Mouse (Mus musculus) brain, embryonic 14.5 days (tissue): ENCODE measurements around the gene Gstp3. TPM values are rescaled to one million over a fixed set of nuclear protein-coding genes. Genes with fewer than 3 reads are reported as not detected.

Experiments
- DNase-seq: peaks from one replicate; pipeline ENCODE4 v3.0.0-alpha.2; 2011; ENCODE audit warnings: low read depth
- CTCF ChIP-seq: fragments of 200-500 bp; IDR thresholded peaks from 2 replicates; pipeline ENCODE4 v1.5.1; 2012; ENCODE audit warnings: inconsistent platforms, mild to moderate bottlenecking, moderate library complexity, borderline replicate concordance; ENCODE audit not compliant: insufficient read depth, insufficient read length; ENCODE audit errors: extremely low read depth
- POLR2A ChIP-seq: fragments of 200-500 bp; IDR thresholded peaks from 2 replicates; pipeline ENCODE4 v1.6.1; 2012; ENCODE audit warnings: mild to moderate bottlenecking, inconsistent platforms, borderline replicate concordance; ENCODE audit not compliant: poor library complexity, insufficient read depth, insufficient read length, severe bottlenecking; ENCODE audit errors: extremely low read depth
- polyA plus RNA-seq: library from polyadenylated mRNA; depleted of rRNA; stranded (reverse); fragments of >200 nt; gene quantifications from 2 replicates; pipeline ENCODE4 v1.2.3, GENCODE M21; 2012

Gene Gstp3
- polyA plus RNA-seq, 1 experiment: not detected

DNA sequence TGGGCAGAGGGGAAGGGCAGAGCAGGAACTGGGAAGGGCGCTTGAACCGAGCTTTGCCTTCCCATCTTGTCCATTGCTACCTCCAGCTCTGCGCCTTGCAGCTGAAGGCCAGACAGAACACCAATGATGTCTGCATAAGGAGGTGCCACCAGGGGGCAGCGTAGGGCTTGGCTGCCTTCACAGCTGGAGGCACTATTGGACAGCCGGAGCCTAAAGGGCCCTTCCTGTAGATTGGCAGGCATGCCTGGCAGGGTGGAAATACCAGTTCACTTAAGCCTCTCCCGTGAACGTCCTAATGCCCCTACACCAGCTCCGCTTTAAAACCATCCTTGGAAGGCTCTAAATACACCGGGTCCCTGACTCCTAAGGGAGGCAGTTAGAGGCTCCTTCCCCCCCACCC lies 39.7 kb upstream of the Gstp3 start:
- peak; percentile 90 for DNase-seq
- no peak for TF ChIP-seq POLR2A
- peak; percentile 92 for TF ChIP-seq CTCF

DNA sequence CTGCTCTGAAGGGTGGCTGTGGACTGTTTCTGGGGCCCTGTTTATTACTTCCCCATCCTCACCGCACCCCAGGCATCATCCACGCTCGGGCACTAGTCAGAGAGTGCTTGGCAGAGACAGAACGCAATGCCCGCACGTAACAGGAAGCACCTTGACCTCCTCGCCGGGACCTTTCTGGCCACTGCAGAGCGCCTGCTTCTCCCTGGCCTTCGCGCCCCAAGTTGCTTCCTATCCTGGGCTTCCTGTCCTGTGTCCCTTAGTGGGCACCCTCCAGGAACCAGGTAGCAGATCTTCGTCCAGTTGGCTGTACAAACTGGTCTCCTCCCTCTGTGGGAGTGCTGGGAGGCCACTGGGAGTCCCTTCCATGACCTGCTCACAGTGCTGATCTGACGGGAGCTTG lies 39.1 kb upstream of the Gstp3 start:
- TF ChIP-seq POLR2A (no peak), CTCF (no peak)
- no peak for DNase-seq

DNA sequence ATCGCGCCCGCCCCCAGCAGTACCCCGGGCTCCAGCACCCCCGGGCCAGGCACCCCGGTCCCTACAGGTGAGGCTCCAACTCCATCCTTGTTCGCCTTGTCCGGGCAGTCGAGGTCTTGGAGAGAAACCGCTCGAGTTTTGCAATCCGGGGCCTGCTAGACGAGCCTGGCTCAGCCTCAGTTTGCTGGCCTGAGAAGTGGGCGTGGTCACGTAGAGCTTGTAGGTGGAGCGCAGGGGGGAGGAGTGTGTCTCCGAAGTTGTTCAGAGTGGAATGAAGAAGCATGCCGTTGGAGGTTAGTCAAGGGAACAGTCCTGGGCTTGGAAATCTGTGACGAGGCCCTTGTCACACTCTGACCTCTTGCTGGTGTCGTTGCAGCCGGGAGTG lies 38.1 kb upstream of the Gstp3 start:
- TF ChIP-seq POLR2A (no peak), CTCF (no peak)
- no peak for DNase-seq

DNA sequence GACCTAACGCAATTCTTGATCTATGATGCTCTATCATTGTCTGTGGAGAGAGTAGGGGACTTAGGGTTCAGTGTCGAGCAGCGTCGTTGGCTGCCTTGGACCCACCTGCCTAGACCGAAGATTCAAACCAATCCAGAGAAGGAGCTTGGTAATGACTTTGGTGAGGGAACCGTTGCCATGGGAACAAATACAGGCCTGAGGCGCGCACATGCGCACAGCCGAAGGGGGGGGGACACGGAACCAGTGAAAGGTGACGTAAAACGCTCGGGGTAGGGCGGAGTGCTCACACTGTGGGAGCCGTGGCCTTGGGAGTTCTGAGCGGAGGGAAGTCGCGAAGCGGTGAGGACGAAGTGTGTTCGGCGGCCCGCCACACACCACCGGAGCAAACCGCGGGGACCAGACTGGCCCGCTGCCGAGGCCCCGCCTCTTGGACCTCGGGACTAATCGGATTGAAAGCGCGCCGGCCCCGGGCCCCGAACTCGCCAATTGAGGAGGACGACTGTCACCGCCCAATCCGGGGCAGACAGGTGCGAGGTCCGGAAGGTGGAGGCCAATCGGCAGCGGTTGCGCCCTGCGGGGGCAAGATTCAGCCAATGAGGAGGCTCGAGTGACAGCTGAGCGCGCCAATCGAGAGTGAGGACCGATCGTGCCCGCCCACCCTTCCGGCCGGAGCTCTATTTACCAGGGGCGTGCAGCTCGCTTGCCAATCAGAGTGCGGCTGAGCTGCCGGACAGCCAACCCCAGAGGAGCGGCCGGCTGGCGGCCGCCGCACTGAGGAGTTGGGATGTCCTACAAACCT lies 37.5 kb upstream of the Gstp3 start, which contains the start of gene Cdk2ap2:
Gene Cdk2ap2 (plus strand): TSS at position 541 of the 799 bp plus-strand sequence.
- DNase-seq: peak; percentile 99
- TF ChIP-seq POLR2A: peak; percentile 53; the same call in 1 of the 2 replicates
- TF ChIP-seq CTCF: no peak

DNA sequence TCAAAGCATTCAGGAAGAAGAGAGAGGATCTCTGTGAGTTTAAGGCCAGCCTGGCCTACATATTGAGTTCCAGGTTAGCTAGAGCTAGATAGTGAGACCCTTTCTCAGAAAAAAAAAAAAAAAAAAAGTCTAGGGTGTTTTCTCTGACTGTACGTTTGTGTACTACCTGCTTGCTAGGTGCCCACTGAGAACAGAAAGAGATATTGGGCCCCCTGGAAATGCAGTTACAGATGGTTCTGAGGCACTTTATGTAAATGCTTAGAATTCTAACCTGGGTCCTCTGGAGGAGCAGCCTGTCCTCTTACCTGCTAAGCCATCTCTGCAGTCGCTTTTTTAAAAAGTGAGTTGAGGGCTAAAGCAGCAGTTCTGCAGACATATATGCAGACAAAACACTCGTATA lies 36.4 kb upstream of the Gstp3 start:
- no peak for DNase-seq
- TF ChIP-seq POLR2A (no peak), CTCF (no peak)

DNA sequence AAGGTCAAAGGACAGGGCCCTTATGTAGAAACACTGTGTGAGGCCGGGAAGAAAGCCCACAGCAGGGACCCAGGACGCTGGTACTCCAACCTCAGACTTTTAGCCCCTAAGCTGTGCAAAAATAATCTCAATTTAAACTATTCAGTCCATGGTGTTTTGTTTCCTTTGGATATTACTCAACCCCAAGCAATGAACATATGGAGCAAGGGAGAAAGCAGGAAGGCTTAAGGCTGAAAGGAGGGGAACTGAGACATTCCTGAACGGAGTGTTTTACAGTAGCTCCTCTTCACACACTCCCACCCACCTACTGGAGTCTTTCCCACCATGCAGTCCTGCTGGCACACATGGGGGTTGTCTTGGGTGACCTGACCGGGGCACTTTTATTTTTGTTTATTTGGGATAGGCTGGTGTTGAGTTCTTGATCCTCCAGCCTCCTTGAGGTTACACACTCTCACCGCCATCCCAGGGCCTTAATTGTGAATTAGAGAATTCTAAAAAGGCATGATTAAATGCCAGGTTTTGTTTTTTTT lies 35.5 kb upstream of the Gstp3 start:
- DNase-seq: no peak
- TF ChIP-seq POLR2A: no peak

DNA sequence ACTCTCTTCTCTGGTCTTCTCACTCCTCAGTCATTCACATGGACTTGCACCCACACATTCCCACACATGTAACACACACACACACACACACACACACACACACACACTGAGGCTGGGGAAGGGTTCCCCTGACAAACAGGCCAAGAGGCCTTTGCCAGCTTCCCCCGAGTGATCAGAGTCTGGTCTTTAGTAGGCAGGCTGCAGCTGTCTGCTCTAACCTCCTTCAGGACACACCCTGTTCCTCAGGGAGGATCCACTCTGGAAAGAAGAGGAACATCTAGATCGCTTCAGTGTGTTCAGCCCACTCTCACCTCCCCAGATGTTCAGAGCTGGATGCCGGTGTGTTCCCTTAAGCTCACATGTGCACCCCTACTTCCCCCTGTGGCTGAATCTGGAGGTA lies 35.0 kb upstream of the Gstp3 start:
- TF ChIP-seq POLR2A: no peak
- TF ChIP-seq CTCF: no peak
- no peak for DNase-seq

DNA sequence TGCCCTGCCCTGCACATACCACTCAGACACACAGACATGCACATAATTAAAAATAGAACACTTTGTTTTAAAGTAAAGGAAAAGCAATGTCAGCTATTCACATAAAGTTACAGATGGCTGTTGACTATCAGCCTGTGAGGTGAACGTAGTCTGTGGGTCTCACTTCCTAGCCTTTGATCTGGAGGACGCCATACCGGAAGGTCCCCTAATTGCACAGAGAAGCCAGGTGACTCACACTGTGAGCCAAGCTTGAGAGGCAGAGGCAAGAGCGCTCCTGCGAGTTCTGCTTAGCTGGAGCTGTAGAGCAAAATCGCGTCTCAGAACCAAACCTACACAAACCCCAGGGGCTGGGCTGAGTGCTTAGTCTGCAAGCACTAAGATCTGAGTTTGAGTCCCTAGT lies 34.4 kb upstream of the Gstp3 start:
- DNase-seq: no peak
- no peak for TF ChIP-seq CTCF
- TF ChIP-seq POLR2A: no peak

DNA sequence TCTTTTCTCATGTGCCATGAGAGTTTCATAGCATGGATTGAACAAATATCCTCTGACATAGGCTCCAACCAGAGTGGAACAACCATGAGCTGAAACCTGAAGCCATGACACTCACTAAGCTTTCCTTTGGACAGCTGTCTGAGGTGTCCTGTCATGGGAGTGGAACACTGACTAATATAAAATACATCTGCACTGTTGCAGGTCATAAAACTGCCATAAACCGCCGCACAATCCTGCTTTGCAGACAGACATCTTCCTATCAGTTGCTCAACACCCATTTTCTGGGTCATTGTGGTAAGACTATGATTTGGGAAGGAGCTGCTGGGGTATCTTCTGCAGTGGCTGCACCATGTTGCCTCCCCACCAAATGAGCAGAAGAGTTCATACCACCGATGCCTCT lies 33.4 kb upstream of the Gstp3 start:
- no peak for TF ChIP-seq POLR2A
- no peak for TF ChIP-seq CTCF
- DNase-seq: no peak

DNA sequence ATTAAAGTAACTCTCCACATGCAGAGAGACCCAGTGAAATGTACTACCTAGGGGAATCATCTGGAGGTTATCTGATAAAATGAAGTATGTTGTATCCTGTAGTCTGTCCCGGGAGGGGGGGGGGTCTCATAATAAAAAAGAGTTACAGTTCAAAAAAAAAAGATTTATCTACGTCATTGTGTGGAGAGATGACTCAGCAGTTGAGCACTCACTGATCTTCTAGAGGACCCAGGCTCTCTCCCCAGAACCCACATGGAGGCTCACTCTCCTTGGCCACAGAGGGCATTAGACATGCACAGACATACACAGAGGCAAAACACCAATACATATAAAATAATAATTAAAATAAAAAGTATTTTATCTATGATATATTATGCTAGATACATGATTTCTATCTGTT lies 32.0 kb upstream of the Gstp3 start:
- no peak for DNase-seq
- TF ChIP-seq CTCF (no peak), POLR2A (no peak)

DNA sequence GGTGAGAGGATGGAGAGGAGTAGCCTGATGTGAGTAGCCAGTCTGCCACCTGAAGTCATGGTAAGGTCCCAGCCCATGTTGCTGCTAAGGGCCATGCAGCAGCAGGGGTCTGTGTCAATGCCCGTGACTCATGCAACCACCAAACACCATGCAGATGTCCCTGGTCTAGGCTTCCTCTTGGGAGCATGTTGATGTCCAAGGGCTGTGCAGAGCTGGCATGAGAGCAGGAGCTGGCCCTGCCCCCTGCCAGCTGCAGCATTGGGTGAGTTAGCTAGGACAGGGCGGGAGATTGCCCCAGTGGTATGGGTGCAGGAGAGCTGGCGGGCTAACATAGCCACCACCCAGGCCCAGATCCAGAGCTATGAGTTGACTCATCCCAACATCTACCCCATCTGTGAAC lies 31.1 kb upstream of the Gstp3 start:
- DNase-seq: no peak
- TF ChIP-seq POLR2A: no peak
- TF ChIP-seq CTCF: no peak

DNA sequence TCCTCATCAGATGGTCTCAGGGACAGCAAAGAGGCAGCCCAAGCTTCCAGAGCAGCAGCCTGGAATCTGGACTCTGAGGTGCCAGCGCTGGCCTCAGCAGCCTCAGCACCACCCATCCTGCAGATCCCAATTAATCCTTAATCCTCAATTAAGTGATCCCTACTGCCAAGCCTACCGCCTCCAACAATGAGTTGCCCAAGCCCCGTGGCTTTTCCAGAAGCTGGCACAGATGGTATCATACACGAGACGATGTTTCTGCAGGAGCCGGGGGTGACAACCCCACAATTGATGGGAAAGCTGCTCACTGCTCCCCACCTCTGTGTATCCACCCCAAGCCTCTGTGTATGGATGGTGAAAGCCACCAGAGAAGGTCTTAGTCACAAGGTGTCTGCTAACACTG lies 29.8 kb upstream of the Gstp3 start:
- peak; percentile 41 for DNase-seq
- no peak for TF ChIP-seq POLR2A
- no peak for TF ChIP-seq CTCF
